Mouse (Mus musculus): ENCODE measurements around the gene Apbb2. TPM values are rescaled to one million over a fixed set of nuclear protein-coding genes. Genes with fewer than 3 reads are reported as not detected.

The Apbb2 gene
- polyA plus RNA-seq, 1 experiment from 2014 or later: 63.9 TPM

DNA sequence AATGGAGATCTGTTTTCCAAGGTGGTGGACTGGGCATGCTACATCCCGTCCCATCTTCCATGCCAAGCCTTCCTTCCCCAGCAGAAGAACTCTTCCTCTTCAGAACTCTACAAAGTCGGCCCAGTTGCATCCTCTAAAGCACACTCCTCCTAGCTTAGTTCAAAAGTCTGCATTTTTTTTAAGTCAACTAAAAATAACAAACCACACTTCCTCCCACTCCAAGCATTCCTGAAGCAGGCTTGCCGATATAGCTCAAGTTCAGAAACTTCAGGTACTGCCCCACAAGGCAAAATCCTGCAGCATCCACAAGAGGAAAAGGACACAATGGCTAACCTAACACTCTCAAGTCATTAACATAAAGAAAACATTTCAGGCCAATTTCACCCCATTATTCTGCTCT is 4.9 kb downstream of the Apbb2 start:
- Histone ChIP-seq H3K4me2 (replicated peaks) (no peak overlapping the region), H3K9ac (no peak overlapping the region), H3K4me3 (no peak overlapping the region), H3K27me3 (no peaks in the 10 kb centered on the region), H3K9me3 (no peaks in the 10 kb centered on the region), H3K27ac (0 out of 2 replicates have a peak overlapping the region, but pooled peaks have one; percentile 11), H3K4me1 (peaks cover 59% of the 10 kb centered on the region), H3K36me3 (no peaks in the 10 kb centered on the region)
- no peak for ATAC-seq (ENCODE audit: low FRiP score, low read depth)
- WGBS: 59% methylated on average over 3 of the region's 3 CpGs

DNA sequence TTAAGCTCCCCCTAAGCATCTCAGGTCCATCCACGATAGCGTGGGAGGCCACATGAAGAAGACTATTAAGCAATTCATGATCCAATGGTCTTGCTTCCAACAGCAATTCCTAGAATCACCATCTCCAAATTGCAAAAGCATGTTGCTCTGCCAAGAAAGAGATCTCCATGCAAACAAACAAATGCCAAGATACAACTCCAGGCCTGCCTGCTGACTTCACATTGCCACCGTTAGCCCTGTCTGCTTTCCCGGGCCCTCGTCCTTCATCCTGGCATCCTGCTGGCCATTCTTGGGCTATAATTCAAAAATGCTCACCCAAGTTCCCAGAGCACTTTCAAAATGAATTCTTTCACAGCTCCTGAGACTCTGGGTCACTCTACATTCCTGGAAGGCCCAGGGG is 5.6 kb downstream of the Apbb2 start:
- Histone ChIP-seq H3K4me1 (peaks cover 59% of the 10 kb centered on the region), H3K27ac (0 out of 2 replicates have a peak overlapping the region, but pooled peaks have one; percentile 11), H3K27me3 (no peaks in the 10 kb centered on the region), H3K36me3 (no peaks in the 10 kb centered on the region), H3K4me2 (replicated peaks) (no peak overlapping the region), H3K9me3 (no peaks in the 10 kb centered on the region), H3K9ac (no peak overlapping the region), H3K4me3 (no peak overlapping the region)
- no peak for ATAC-seq (ENCODE audit: low FRiP score, low read depth)
- 68% methylated on average over 5 of the region's 5 CpGs for WGBS

DNA sequence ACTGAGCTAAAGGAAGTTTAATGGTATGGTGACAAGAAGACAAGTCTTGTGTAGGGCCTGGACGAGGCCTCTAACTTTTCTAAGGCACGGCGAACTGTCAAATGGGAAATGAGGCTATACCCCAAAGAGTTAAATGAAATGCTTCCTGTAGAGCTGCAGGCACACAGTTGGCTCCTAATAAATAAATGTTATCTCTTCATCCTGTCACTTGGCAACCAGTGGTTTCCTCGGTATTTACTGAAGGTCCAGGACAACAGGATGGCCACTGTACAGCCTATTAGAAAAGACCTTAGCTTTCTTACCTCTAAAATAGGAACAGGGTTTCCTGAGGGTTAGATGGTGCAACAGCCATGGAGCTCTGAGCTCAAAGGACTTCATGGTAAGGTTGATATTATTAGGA is 6.7 kb downstream of the Apbb2 start:
- no peak for ATAC-seq (ENCODE audit: low FRiP score, low read depth)
- no peak overlapping the region for H3K4me3 ChIP-seq

DNA sequence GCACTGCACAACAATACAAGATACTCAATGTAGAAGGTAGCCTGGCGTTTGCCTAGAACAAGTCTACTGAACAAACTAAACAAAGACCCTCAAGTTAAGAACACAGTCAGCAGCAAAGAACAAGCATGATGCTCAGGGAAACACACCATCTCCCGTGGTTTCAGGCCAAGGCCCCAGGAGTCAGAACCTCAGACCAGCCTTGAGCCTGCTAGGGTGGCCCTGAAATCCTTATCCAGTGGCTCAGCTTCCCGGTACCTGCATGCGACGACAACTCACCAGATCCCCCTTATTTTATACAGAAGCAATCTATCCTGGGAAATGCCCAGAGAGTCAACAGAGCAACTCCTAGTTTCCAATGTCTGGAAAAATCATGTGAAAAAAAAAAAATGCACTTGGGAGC is 7.2 kb downstream of the Apbb2 start:
- H3K9me3 ChIP-seq: no peaks in the 10 kb centered on the region
- no peak for ATAC-seq (ENCODE audit: low FRiP score, low read depth)
- no peaks in the 10 kb centered on the region for H3K36me3 ChIP-seq
- H3K9ac ChIP-seq: no peak overlapping the region
- WGBS: 90% methylated on average over 5 of the region's 5 CpGs
- no peak overlapping the region for H3K4me3 ChIP-seq
- H3K4me1 ChIP-seq: peaks cover 61% of the 10 kb centered on the region
- H3K27me3 ChIP-seq: no peaks in the 10 kb centered on the region
- H3K4me2 ChIP-seq (replicated peaks): no peak overlapping the region
- H3K27ac ChIP-seq: no peak overlapping the region

More for the DNA sequence above, 6.7 kb downstream of the Apbb2 start:
- H3K36me3 ChIP-seq: no peaks in the 10 kb centered on the region
- no peak overlapping the region for H3K9ac ChIP-seq
- H3K9me3 ChIP-seq: no peaks in the 10 kb centered on the region
- no peaks in the 10 kb centered on the region for H3K27me3 ChIP-seq
- H3K4me1 ChIP-seq: peaks cover 59% of the 10 kb centered on the region
- H3K4me2 ChIP-seq (replicated peaks): no peak overlapping the region
- no peak overlapping the region for H3K27ac ChIP-seq
- 49% methylated on average over 4 of the region's 4 CpGs for WGBS

DNA sequence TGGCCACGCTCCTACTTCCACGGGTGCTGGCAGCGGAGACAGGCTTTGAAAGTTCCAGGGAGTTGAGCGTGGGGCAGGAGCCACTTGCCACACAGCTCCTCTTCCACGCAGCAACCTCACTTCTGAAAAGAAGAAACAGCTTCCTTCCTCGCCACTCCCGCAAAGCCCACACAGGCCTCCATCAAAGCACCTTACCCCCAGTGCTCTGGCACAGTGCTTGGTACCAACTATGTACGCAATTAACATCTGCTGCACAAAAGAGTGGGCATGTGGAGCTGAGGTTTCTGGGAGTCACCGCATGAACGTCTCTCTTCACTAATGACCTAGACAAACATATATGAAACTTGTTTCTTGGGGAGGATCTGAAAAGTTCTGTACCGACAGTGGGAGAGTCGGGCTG is 8.3 kb downstream of the Apbb2 start:
- H3K27me3 ChIP-seq: no peaks in the 10 kb centered on the region
- peaks cover 64% of the 10 kb centered on the region for H3K4me1 ChIP-seq
- no peaks in the 10 kb centered on the region for H3K9me3 ChIP-seq
- H3K4me3 ChIP-seq: no peak overlapping the region
- no peak for ATAC-seq (ENCODE audit: low FRiP score, low read depth)
- H3K36me3 ChIP-seq: no peaks in the 10 kb centered on the region
- WGBS: 85% methylated on average over 12 of the region's 12 CpGs
- no peak overlapping the region for H3K27ac ChIP-seq
- H3K9ac ChIP-seq: no peak overlapping the region
- H3K4me2 ChIP-seq (replicated peaks): no peak overlapping the region

DNA sequence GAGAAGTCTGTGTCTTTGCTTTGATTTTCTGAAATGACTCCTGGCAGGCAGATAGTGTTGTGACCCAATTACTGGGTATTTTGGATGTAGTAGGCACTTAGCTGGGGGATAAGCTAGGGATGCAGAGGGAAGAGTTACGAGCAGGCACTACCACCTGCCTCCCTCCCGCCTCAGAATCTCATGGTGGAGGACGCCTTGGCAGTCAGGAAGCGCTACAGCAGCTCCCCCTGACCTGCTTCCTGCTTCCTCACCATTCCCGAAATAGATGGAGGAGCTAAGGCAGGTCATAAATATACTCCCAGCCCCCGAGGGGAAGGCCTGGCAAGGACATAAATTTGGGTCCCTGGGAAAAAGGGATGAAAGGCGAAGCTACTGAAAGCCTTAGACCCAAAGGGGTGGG is 9.3 kb downstream of the Apbb2 start:
- WGBS: 33% methylated on average over 7 of the region's 7 CpGs
- ATAC-seq (ENCODE audit: low FRiP score, low read depth): no peak

DNA sequence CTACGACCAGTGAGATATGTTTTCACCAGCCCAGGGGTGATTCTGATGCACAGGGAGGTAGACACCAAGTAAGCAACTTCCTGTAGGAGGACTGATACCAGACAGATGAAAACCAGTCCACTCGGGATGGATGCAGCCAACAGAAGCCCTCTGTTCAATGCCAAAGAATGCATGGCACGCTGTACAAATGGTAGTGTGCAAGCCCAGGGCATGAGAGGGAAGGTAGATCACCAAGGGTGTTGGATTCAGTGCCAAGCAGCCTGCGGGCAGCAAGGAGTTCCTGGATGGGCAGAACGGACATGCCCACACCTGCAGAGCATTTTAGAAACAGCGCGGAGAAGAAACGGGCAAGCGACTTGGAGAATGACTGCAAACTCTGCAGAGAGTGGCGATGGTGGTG is 10.8 kb downstream of the Apbb2 start:
- Histone ChIP-seq H3K27ac (no peak overlapping the region), H3K4me1 (peaks cover 63% of the 10 kb centered on the region), H3K4me2 (replicated peaks) (no peak overlapping the region), H3K9ac (no peak overlapping the region), H3K4me3 (no peak overlapping the region), H3K36me3 (no peaks in the 10 kb centered on the region), H3K27me3 (no peaks in the 10 kb centered on the region), H3K9me3 (no peaks in the 10 kb centered on the region)
- WGBS: 88% methylated on average over 10 of the region's 10 CpGs
- no peak for ATAC-seq (ENCODE audit: low FRiP score, low read depth)

More for the DNA sequence above, 9.3 kb downstream of the Apbb2 start:
- no peak overlapping the region for H3K4me3 ChIP-seq
- H3K27ac ChIP-seq: no peak overlapping the region
- no peaks in the 10 kb centered on the region for H3K36me3 ChIP-seq
- H3K4me1 ChIP-seq: peaks cover 62% of the 10 kb centered on the region
- no peaks in the 10 kb centered on the region for H3K27me3 ChIP-seq
- H3K9ac ChIP-seq: no peak overlapping the region
- H3K9me3 ChIP-seq: no peaks in the 10 kb centered on the region
- no peak overlapping the region for H3K4me2 ChIP-seq (replicated peaks)

DNA sequence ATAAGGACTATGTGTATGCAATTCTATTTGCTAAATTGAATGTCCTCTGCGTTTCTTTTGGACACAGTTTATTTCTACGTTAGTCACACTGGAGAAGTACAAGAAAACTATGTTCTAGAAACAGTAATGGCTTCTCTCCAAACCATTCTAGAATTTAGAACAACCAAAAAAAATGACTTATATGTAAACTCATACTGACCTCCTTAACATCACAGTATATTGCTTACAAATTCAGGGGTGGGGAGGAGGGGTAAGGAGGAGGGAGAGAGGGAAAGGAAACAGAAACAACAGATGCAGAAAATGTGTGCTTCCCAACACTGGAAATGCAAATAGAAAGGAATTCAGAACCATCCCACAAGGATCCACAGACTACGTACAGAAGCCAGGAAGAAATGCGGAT is 11.4 kb downstream of the Apbb2 start:
- Histone ChIP-seq H3K36me3 (no peaks in the 10 kb centered on the region), H3K27ac (no peak overlapping the region), H3K9me3 (no peaks in the 10 kb centered on the region), H3K27me3 (no peaks in the 10 kb centered on the region), H3K4me3 (no peak overlapping the region), H3K9ac (no peak overlapping the region), H3K4me1 (peaks cover 69% of the 10 kb centered on the region), H3K4me2 (replicated peaks) (no peak overlapping the region)
- ATAC-seq (ENCODE audit: low FRiP score, low read depth): no peak
- 84% methylated on average over 4 of the region's 4 CpGs for WGBS

DNA sequence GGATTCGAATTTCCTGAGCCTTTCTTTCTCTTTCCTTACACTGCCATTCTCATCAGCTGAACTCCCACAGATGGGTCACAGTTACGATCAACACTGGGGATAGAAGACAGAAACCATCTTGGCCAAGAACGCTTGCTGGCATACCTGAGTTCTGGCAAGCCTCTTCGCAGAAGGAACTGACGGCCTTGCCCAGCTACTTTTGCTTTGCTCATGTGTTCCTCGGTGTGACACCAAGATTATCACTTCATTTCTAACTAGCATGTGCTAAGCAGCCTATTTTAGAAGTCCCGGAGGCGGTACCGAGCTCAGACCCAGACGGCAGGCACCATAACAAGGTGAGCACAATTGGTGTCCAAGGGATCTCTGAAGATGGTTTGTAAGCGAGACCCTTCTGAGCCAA is 12.9 kb downstream of the Apbb2 start:
- no peak for ATAC-seq (ENCODE audit: low FRiP score, low read depth)
- no peak overlapping the region for H3K27ac ChIP-seq
- no peaks in the 10 kb centered on the region for H3K36me3 ChIP-seq
- no peak overlapping the region for H3K4me3 ChIP-seq
- no peak overlapping the region for H3K4me2 ChIP-seq (replicated peaks)
- H3K4me1 ChIP-seq: peaks cover 66% of the 10 kb centered on the region
- H3K9me3 ChIP-seq: no peaks in the 10 kb centered on the region
- 80% methylated on average over 11 of the region's 11 CpGs for WGBS
- no peaks in the 10 kb centered on the region for H3K27me3 ChIP-seq
- H3K9ac ChIP-seq: no peak overlapping the region

DNA sequence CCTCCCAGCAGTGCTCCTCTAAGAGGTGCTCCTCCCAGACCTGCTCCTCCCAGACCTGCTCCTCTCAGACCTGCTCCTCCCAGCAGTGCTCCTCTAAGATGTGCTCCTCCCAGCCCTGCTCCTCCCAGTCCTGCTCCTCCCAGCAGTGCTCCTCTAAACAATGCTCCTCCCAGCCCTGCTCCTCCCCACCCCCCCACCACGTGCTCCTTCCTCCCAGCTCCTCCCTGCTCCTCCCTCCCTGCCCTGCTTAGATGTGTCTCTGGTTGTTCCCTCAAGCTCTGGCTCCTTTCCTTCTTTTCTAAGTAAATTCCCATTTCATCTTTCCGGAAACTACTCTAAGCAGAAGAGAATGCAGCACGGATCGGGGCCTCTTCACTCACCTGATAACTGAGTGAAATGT is 14.2 kb downstream of the Apbb2 start:
- H3K9me3 ChIP-seq: no peaks in the 10 kb centered on the region
- H3K27me3 ChIP-seq: no peaks in the 10 kb centered on the region
- peaks cover 57% of the 10 kb centered on the region for H3K4me1 ChIP-seq
- no peak overlapping the region for H3K9ac ChIP-seq
- H3K4me3 ChIP-seq: no peak overlapping the region
- H3K36me3 ChIP-seq: no peaks in the 10 kb centered on the region
- no peak overlapping the region for H3K27ac ChIP-seq
- 84% methylated on average over 4 of the region's 4 CpGs for WGBS
- ATAC-seq (ENCODE audit: low FRiP score, low read depth): no peak
- H3K4me2 ChIP-seq (replicated peaks): no peak overlapping the region

DNA sequence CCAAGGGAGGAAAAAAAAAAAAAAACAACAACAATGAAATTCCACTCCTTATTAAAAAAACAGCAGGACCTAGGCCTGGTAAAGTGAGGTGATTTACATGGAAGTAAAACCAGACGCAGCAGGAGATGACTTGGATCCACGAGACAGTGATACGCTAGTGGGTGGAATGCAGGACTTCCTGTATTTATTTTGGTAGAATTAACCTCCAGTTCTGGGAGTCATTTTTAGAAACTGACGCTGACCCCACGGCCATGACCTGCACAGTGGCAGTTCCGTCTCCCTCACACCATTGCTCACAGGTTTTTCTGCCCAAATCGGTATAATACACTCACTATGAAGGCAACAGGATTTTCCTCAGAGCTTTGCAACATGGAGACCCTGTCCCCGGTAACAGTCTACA is 14.8 kb downstream of the Apbb2 start:
- no peaks in the 10 kb centered on the region for H3K9me3 ChIP-seq
- H3K4me2 ChIP-seq (replicated peaks): peak overlapping the region; percentile 23; the same call in 1 of the 2 replicates
- H3K27ac ChIP-seq: peak overlapping the region; percentile 48; the same call in 1 of the 2 replicates
- no peak overlapping the region for H3K4me3 ChIP-seq
- 28% methylated on average over 8 of the region's 8 CpGs for WGBS
- H3K36me3 ChIP-seq: no peaks in the 10 kb centered on the region; the same call in 1 of the 2 replicates
- H3K27me3 ChIP-seq: no peaks in the 10 kb centered on the region
- no peak overlapping the region for H3K9ac ChIP-seq
- peaks cover 53% of the 10 kb centered on the region for H3K4me1 ChIP-seq
- ATAC-seq (ENCODE audit: low FRiP score, low read depth): no peak

DNA sequence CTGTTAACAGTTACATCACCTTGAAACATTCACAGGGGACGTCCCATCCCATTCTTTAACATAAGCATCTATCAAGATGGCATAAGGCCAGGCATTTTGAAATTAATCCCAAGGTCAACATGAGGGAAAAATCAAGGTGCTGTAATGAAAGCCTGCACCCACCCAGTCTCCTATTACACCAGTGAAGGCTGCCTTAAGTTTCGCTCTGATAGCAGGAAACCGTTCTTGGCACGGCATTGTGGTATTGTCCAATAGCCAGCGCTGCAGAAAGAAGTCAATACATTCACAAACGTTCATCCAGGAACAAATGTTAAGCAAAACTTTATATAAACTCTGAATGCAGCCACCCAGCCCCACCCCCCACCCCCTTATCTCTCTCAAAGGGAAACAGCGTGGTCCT is 15.4 kb downstream of the Apbb2 start:
- H3K36me3 ChIP-seq: no peaks in the 10 kb centered on the region; the same call in 1 of the 2 replicates
- H3K9ac ChIP-seq: no peak overlapping the region
- WGBS: 40% methylated on average over 7 of the region's 7 CpGs
- H3K4me2 ChIP-seq (replicated peaks): peak overlapping the region; percentile 23; the same call in 1 of the 2 replicates
- ATAC-seq (ENCODE audit: low FRiP score, low read depth): peak; percentile 42; the same call in 1 of the 2 replicates
- peaks cover 53% of the 10 kb centered on the region for H3K4me1 ChIP-seq
- 0 out of 2 replicates have a peak overlapping the region, but pooled peaks have one; percentile 48 for H3K27ac ChIP-seq
- H3K4me3 ChIP-seq: no peak overlapping the region
- H3K27me3 ChIP-seq: no peaks in the 10 kb centered on the region
- H3K9me3 ChIP-seq: no peaks in the 10 kb centered on the region

DNA sequence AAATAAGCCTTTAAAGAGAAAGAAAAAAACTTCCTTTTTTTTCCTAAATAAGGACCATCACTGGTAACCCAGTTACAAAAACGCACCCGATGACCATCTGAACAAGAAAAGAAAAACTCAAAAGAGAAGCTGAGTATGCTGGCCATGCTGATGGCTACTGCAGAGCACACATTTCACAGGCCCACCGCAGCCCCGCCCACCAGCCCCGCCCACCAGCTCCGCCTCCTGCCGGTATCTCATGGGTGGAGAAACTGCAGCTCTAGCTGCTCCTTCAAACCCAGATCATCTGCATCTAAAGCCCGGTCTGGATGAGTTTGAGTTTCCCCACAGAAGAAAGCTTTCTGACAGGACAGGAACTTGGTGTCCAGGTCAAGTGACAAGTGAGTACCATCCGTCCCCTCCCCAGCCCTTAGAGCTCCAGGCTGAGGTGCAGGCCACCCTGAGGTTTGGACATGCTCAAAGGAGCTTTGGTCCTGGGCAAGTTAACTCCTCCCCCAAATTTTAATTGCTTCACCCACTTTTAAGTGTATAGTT is 16.2 kb downstream of the Apbb2 start:
- Histone ChIP-seq H3K4me2 (replicated peaks) (no peak overlapping the region), H3K27me3 (no peaks in the 10 kb centered on the region), H3K27ac (no peak overlapping the region), H3K9ac (no peak overlapping the region), H3K36me3 (no peaks in the 10 kb centered on the region; the same call in 1 of the 2 replicates), H3K4me3 (no peak overlapping the region), H3K9me3 (no peaks in the 10 kb centered on the region), H3K4me1 (peaks cover 49% of the 10 kb centered on the region)
- 0 out of 2 replicates have a peak, but pooled peaks have one; percentile 7 for ATAC-seq (ENCODE audit: low FRiP score, low read depth)
- 32% methylated on average over 9 of the region's 9 CpGs for WGBS

Data from limb, embryonic 13.5 days (tissue).